Mouse (Mus musculus): ENCODE data around the gene Prox1. TPM values are rescaled to one million over a fixed set of nuclear protein-coding genes. Genes with fewer than 3 reads are reported as not detected.

Gene Prox1
- polyA plus RNA-seq (2014; fragmentation: Illumina TruSeq; extraction: RNeasy Lipid Tissue Mini Kit (QIAGEN cat#74804); ENCODE audit: insufficient read depth, low read depth, low replicate concordance), result 0.43 TPM

GRCm38 (mm10) chr1:190169911-190170818 lies at the start of gene Prox1:
Gene Prox1 (minus strand): TSS chr1:190170714.

Other genes with a start within 250 kb of the Prox1 start
- 18.5 TPM for gene Smyd2, start 248.4 kb downstream of the Prox1 start, polyA plus RNA-seq (2014; fragmentation: Illumina TruSeq; extraction: RNeasy Lipid Tissue Mini Kit (QIAGEN cat#74804); ENCODE audit: insufficient read depth, low read depth, low replicate concordance)